Mouse (Mus musculus) liver, embryonic 14.5 days (tissue): ENCODE data around the gene Prmt7.

Source experiments
- CTCF ChIP-seq: IDR thresholded peaks from 2 replicates; pipeline ENCODE4 v1.5.1; 2016; ENCODE audit warnings: antibody characterized with exemption, low read depth, control low read depth
- EP300 ChIP-seq: IDR thresholded peaks from 2 replicates; pipeline ENCODE4 v1.6.1; 2016; ENCODE audit warnings: antibody characterized with exemption, low read depth

DNA sequence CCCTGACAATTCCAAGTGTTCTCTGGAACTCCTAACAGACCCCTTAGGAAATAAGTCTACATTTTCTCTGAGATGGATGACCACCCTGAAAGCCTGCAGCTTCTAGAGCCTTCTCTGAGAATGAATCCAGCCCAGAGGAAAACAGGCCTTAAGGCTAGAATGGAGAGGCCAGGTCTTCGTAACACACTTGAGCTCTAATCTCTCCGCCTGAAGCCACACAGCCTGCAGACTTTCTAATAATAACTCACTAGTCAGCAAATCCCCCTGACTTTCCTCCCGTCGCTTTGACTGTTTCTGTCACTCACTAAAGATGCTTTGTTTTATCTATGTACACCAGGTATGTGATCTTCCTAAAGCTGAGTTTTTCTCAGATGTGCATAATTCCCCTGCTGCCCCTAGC, 60.6 kb downstream of the Prmt7 start:
- TF ChIP-seq CTCF (no peak), EP300 (no peak)
